Mouse (Mus musculus): ENCODE measurements around the gene Slc9b2.

DNA sequence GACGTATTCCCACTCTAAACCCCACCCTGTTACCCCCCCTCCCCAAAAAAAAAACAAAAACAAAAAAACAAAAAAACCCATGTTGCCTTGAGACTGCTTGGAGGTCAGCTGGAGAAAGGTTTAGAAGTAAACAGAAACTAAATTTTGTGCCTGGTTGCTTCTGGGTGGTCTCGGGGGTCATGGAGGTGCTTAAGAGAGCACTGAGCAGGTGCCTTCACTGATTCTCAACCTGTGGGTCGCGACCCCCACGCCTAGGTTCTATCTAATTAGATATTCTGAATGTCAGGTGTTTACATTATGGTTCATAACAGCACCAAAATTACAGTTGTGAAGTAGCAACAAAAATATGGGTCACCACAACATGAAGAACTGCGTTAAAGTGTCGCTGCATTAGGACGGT, 25.8 kb upstream of the Slc9b2 start:
- TF ChIP-seq CTCF (IDR thresholded peaks at IDR 0.05; ENCODE audit: extremely low read depth, insufficient read depth, insufficient read length, insufficient replicate concordance) (no peak), POLR2A (IDR thresholded peaks at IDR 0.05; ENCODE audit: low read depth, low read length) (no peak)

Measured in spleen, adult 2 months (tissue).